Mouse (Mus musculus) gastrocnemius, postnatal 25 days (tissue): Measurements from ENCODE around the gene Cebpz. TPM values are rescaled to one million over a fixed set of nuclear protein-coding genes. Genes with fewer than 3 reads are reported as not detected.

Experiments used
- DNase-seq: peaks from one replicate; pipeline ENCODE4 v3.0.0; 2022
- long read RNA-seq, 2 experiments: library from polyadenylated mRNA; stranded (forward); transcript quantifications; one replicate each; pipeline ENCODE4 v2.0.0; 2021
- total RNA-seq, 2 experiments: library from RNA; stranded (reverse); gene quantifications; 1 replicate in 1 of 2; 2 replicates in 1 of 2; pipeline ENCODE4 v1.2.3; 2021

The Cebpz gene
- total RNA-seq = 10 to 100 TPM; 16.4 to 21.8 TPM
- long read RNA-seq, experiment 1, full-length matches to known transcripts = 9 of 19 reads
- long read RNA-seq, experiment 1, partial matches to known transcripts = 10 of 19 reads
- long read RNA-seq, experiment 1, other reads (novel, unspliced or antisense) = 0 of 19 reads
- long read RNA-seq, experiment 2, full-length matches to known transcripts = 10 of 20 reads
- long read RNA-seq, experiment 2, partial matches to known transcripts = 8 of 20 reads
- long read RNA-seq, experiment 2, other reads (novel, unspliced or antisense) = 2 of 20 reads

DNA sequence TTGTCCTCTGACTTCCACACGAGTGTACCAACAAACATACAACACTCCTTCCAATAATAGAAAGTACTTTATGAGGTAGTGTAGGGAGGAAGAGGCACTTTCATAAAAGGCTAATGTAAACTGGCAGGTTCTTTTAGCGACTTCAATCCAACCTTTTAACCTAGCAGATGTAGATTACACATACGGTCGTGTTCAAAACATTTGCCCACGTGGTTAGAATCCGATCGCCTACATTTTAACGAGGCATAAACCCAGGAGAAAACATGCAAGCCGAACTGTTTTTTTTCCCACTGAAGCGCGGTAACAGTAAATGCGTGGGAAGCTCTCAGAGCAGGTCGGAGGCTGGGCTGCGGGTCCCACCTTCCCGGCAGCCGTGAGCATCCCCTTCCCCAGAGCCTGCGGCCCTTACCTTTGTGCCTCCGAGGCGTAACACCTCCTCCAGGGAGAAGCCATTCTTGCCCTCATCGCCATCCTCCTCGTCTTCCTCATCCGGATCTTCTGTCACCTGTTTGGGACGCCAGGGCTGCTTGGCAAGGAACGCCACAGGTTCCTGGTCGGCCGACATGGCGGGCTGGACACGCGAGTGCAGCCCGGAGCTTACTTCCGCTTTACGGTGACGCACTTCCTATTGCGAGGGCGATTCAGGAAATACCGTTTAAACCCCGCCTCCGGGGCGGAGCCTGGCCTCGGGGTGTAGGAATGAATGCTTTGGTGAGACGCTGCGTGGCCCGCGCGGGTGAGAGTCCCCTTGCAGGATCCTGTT is at the start of gene Cebpz, which contains the start of gene Ndufaf7:
Gene Cebpz (minus strand): TSS at position 601 of the 763 bp plus-strand sequence.
Gene Ndufaf7 (plus strand): TSS at position 671 of the 763 bp plus-strand sequence.
- DNase-seq = peak; percentile 94

DNA sequence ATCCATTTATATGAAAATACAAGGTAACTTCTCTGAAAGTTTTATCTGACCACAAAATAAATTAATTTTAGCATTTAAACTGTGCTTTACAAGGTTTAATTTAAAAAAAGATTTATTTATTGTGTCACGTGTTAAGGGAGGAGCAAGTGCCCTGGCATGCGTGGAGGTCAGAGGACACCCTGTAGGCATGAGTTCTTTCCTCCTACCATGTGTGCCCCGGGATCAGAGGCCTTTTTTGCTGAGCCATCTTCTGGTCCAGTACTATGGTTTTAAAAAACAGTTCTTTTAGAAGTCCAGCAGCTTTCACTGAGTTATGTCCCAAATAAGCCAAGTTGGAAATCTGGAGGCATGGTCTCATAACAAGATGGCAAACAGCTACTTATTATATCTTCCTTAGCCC is 46.9 kb upstream of the Cebpz start:
- DNase-seq = no peak

DNA sequence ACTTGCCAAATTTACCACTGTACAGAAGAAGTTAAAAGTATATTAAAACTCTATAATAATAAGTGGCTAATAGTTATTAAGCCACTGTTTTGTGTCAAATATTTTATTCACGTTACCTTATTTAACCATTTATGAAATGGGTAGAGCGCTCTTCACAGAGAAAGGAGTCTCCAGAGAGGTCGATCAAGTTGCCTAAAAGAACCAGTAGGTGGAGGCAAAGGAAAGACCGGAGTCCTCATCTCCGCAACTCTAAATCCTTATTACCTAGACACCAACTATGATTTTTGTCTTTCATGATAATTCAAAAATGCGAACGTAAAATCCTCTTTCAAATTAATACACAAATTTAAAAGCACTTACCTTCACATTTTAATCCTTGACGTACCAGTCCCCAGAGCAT is 46.3 kb upstream of the Cebpz start:
- no peak for DNase-seq

DNA sequence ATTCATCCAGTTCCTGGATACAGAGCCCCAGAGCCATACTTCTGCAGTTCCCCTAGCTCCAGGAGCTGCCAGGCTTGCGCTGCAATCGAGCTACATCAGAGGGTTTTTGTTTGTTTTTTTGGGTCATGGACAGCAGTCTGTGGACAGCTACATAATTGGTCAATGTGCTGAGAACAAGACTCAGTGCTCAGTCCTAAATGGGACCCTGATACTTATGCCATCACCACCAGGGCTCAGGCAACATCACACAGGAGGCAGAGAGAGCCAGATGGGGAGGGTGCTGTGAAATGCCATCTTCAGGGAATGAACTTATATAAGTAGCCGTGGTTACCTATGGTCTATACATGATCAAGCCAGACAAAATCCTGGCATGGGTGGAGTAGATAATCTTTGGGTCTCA is 31.6 kb upstream of the Cebpz start:
- DNase-seq = no peak

DNA sequence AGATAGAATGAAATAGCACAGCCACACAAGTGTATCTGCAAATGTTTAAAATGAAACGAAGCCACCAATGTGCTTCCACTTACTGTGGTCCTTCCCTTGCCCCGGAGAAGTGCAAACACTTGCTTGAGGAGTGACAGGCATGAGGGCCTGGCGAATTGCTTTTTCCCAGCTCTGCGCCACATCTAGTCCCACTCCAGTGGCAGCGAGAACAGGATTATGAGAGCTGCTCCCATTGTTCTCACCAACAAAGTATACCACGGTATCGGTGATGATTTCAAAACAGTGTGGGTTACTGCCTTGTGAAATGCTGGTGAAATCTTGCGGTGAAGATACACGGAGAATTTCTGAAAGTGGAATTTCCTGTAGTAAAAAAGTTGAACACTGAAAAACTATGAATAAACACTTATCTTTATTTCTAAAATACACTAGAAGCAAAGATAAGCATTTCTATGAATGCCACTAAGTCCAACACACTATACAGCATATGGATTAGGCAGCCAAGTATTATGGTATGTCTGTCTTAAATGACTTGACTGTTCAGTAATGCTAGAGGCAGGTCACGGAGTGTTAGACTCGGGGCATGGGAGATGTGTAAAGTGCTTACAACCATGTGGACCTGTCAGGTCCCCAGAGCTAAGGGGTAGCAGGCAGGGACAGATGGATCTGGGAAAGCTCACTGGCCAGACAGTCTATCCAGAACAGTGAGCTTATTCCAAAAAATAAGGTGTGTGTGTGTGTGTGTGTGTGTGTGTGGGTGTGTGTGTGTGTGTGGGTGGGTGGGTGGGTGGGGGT is 29.4 kb upstream of the Cebpz start:
- no peak for DNase-seq

DNA sequence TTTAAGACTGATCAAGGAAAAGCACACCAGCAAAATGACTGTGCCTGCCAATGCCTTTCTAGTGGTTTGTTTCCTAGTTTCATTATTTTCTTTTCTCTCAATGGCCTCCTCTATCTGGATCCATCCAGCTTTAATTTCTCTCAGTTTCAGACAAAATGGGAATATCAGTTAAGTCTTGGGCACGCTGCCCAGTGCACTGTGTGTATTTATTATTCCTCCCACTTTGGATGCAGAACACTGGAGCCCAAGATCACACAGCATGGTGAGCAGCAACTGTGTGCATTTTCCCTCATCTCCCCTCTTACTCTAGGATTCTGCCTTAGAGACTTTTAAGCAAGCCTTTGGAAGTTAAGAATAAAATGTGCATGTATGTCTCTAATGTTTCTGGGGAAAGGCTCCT is 27.5 kb upstream of the Cebpz start:
- DNase-seq = no peak

DNA sequence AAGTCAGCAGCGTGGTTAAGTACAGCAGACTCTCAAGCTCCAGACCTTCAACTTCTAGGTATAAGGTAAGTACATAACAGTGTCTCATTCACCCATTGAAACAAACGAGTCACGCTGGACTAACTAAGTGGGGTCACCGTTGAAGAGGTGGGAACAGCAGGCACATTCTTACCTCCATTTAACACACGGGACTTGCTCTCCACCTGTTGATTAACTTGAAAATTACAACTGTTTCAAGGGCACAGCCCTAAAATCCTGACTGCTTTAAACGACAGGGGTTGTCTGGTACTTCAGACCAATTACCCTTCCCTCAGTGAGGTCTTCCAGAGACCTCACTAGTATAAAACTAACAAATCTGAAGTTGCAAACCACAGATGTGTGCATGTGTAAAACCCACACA is 22.6 kb upstream of the Cebpz start:
- DNase-seq = no peak

DNA sequence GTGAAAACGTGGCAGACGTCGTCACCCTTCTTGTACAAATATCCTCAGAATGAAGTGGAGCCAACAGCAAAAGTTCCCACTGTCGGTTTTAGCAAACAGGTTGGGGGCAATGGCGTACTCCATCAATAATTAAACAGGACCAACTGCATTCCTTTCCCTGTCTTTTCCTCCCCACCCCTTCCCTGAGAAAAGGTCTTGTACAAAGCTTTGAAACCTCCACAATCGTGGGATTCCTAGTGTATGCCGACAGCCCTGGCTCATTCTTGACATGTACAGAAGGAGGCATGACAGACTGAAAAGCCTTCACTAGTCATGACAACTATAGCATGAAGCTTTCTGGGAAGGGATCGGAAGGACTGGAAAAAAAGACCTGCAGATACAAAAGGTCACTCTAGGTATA is 16.4 kb upstream of the Cebpz start:
- DNase-seq = no peak

DNA sequence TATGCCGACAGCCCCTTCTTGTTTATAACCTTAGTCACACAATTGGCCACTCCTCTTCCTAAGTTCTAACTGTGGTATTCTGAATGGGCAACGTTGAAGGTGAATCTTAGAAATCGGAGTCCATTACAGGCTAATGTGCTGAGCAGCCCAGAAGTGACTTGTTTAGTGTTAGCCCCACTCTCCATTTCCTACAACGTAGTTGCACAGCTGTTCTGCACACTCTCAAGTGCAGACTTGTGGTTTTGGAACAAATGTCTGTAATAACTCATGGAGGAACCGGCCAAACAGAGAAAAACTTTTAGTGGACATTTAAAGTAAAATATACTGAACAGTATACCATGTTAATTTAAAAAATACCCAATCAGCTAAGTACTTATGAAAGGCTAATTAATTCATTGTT is 15.2 kb upstream of the Cebpz start:
- no peak for DNase-seq

DNA sequence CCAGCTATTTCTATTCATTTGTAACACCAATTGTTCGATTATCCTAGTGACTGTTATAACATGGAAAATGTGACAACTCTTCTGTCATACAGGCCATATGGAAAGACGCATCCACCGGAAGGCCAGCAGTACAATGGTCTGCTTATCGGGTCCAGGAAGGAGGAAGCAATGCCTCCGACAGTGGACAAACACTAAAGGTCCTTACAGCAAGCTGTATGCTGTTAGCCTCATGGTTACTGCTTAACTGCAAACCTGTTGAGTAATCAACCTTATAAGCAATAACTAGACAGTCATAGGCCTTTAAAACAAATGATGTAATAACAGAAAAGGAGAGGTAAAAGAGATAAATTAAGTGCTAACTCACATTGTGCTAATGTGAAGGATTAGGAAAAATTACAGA is 14.4 kb upstream of the Cebpz start:
- DNase-seq = no peak

DNA sequence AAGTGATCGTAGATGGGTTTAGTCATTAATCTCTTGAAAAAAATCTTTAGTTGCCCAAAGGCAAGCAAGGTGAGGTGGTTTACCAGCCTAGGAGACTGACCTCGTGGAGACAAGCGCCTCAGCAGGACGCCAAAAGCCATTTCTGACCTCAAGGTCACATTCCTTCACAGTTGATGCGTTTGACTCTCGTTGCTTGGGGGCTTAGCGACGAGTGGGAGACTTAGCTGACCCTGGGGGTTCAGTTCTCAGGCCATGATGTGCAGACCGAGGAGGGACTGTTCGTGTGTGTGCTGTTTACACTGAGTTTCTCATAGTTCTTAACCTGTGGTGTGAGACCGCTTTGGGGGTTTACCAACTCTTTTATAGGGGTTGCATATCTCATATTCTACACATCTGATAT is 5.7 kb upstream of the Cebpz start:
- no peak for DNase-seq

DNA sequence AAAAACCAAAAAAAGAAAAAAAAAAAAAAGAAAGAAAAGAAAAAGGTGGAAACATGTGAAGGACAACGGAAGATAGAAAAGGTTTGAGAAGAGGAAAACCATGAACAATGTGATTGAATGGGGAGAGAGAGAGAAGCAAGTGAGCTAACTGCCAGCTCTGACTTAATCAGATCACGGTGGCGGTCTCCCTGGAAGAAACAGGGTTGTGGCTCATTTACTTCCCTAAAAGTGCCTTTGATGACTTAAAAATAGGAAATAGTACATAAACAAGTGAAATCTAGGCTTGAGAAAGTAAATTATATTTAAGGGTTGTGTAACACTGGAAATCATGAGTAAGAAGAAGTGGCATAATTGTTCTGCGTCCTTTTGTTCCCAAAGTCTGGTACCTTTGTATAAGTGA is 2.1 kb upstream of the Cebpz start:
- DNase-seq = no peak

DNA sequence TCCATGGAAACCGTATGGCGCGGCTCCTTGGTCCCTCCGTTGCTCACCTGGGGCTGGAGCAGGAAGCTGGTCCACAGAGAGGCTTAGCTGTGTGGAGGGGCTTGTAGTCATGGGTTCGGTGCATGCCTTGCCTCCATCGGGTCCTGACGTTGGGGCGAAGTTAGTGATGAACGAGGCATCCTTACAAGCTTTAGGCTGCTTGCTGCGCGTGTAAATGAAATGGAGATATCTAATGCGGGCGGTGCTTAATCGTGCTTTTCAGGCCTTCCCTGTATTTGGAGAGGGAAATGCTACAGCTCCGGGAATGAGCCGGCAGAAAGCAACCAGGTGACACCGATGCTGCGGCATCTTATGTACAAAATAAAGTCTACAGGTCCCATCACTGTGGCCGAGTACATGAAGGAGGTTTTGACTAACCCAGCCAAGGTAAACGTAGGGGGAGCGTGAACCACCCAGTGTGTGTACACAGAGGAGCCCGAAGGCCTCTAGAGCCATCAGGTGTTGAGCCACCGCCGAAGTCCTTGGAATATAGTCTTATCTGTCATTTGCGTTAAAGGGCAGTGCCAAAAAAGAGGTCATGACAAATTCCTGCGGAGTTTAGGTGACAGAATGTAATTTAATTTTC is 475 bp upstream of the Cebpz start:
- no peak for DNase-seq

DNA sequence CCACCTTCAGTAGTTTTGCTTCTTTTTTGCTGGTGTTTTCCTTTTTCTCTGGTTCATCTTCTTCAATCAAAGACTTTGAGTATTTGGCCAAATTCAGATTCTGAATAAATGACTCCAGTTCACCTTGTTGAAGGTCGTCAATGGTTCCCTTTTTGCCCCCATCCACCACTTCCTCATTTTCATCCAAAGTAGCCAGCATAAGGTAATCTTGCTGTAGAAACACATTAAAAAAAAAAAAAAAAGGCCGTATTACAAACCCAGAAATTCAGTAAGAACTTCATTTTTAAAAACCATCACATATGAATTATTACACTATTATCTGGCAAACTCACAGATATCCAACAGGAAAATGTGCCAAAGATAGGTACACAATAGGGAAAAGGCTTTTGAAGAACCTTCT is 1.0 kb downstream of the Cebpz start:
- DNase-seq = no peak

DNA sequence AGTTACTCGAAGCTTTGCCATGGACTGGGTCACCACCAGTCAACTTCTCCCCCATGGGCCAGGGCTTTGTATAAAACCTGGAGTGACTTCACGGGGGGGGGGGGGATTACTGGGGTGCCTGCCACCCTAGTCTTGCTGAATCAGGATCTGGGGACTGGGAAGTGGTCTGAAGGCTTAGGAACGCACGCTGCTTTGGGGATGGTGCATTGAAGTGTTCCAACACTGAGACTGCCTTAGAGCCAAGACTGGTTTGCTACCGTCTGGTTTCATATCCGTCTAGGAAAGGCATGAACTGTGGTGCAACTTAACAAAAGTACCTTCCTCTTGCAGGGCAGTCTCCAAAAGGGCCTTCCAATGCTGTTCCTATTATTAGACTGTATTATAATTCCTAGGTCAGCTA is 19.2 kb downstream of the Cebpz start:
- no peak for DNase-seq

DNA sequence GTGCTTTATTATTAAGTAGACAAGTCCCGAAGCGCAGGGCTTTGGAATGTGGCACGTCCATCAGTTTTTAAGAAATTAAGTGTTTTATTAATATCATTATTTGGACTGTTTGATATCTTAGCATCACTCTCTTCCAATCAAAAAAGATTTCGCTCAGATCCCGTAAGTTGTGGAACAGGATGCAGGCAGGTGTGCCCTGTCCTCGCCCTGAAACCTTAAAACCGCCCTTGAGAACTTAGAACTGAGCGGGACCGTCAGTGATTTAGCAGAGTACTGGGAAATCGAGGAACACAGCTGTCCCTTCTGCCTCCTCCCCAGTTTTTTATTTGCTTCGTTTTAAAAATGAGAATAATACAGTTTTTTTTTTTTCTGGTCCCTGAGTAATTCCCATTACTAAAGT is 20.0 kb downstream of the Cebpz start:
- no peak for DNase-seq

DNA sequence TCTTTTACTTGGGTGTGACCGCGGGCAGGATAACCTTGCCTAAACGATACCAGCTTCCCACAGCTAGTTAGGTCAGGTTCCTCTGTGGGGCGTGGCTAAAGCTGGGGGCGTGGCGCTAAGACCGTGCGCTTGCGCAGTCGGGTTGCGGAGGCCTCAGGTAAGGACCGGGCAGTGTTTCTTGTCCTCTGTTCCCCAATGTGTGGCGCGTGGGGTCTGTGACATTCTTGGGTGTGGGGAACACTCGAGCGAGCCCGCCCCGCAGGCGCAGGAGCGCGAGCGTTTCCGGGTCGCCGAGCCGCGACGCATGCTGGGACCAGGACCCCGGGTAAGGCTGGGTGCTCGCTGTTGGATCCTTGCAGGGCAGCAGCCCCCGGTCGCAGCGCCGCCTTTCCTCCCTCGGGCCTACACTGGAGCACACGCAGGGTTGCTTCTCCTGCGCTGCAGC is 20.5 kb downstream of the Cebpz start, which contains the start of gene Cebpzos:
Gene Cebpzos (plus strand): TSS at position 132 of the 445 bp plus-strand sequence.
- DNase-seq = peak; percentile 81

DNA sequence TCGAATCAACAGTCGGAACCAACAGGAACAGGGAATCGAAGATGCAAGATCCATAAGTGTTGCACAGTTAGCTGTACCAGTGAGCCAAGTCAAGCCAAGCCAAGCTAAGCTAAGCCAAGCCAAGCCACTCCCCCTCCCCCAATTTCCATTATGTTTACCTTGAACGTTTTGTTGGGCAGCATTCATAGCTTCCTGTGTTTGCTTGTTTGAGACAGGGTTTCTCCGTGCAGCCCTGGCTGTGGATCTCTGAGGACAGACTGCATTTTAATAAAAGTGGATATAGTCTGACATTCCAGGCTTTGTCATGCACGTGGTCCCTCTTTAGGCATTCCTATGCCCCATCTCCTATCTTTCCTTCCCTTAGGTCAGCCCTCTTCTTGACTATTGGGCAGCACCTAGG is 21.1 kb downstream of the Cebpz start:
- no peak for DNase-seq

DNA sequence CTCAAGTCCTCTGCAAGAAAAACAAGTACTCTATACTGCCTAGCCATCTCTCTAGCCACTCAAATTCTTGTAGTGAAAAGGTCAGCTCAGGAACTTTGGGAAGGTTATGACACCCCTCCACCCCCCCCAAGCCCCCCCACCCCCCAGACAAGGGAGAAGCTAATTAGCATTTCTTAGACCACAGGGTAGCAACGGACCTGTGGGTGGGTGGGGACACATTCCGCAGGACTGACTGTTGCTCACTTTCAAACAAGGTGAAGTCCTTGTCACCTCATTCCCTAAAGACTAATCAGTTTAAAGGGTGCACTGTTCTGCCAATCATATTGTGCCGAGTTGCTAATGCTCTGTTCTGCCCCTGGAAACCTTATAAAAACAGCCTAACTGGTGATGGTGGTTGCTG is 22.9 kb downstream of the Cebpz start:
- DNase-seq = no peak

DNA sequence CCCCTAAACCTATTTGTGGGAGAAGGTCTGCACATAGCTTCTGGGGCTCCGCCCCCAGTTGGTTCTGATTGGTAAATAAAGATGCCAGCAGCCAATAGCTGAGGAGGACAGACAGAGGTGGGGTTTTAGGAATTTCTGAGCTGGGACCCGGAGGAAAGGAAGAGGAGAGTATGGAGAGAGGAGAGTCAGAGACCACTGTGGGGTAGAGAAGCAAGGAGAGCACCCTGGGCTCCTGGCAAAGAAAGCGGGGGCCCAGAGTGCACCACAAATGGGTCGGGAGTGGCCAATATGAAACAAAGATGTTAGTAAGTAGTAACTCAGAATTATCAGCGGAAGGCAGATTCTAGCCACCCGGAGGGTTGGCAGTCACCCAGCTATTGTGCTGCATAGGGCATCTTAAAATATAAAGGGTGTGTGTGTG is 24.0 kb downstream of the Cebpz start:
- no peak for DNase-seq

DNA sequence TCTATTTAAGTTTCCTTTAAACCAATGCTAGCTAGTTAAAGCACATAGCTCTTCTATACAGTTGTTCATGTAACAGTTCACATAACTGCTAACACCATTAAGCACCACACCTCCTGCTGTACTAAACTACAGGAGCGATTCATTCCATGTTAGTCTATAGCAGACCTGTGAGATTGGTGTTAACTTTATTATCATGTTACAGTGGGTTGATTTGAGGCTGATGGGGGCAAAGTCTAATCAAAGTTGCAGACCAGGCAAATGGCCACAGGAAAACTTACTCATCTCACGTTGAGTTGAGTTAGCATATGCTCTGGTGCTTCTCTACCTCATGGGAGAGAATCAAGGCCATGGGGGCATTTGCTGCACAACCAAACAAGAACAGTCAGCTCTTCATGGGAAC is 27.5 kb downstream of the Cebpz start:
- no peak for DNase-seq

DNA sequence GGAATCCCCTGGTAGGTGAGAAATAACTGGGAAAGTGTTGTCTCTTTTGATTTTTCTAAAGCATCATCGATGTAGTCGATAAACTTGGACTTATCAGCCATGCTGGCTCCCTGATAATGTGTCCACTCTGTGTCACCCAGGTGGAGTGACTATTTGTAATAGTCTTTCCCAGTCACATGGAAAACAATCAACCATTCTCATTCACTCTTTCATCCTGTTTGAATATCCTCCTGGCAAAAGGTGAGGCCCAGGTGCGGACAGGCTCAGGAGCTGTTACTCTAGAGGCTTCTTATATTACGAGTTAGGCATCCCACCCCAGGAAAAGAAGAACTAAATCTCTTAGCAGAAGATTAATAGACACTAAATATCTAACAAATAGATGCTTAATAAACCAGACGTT is 30.0 kb downstream of the Cebpz start, which contains the start of gene Sult6b1:
Gene Sult6b1 (minus strand): TSS at position 101 of the 400 bp plus-strand sequence.
- DNase-seq = no peak
